Mouse (Mus musculus) olfactory bulb, adult 2 months (tissue): ENCODE data around the gene Dock2.

Experiments
- CTCF ChIP-seq: fragments of 200-500 bp; IDR thresholded peaks from 2 replicates; pipeline ENCODE4 v1.5.1; 2012; ENCODE audit warnings: low read depth, mild to moderate bottlenecking, low read length, moderate library complexity; ENCODE audit not compliant: insufficient read depth
- POLR2A ChIP-seq: fragments of 200-500 bp; IDR thresholded peaks from 2 replicates; pipeline ENCODE4 v1.6.1; 2012; ENCODE audit warnings: mild to moderate bottlenecking, low read depth, low read length, moderate library complexity; ENCODE audit not compliant: insufficient read depth

- TF ChIP-seq POLR2A, result no peak
- no peak for TF ChIP-seq CTCF
Measured at GRCm38 (mm10) chr11:34774636-34775035, 9.1 kb downstream of the Dock2 start.
